Mouse (Mus musculus): ENCODE data around the gene Abcb7.

GRCm38 (mm10) chrX:104291721-104292120, 121.9 kb downstream of the Abcb7 start:
- TF ChIP-seq CTCF (IDR thresholded peaks at IDR 0.05; ENCODE audit: low read depth, low read length): no peak
- no peak for TF ChIP-seq POLR2A (IDR thresholded peaks at IDR 0.05; ENCODE audit: borderline replicate concordance, low read depth, low read length)

Data from bone marrow macrophage, adult 2 months (primary cell).